Mouse (Mus musculus): ENCODE measurements around the gene Igf2. TPM values are rescaled to one million over a fixed set of nuclear protein-coding genes. Genes with fewer than 3 reads are reported as not detected.

Igf2 gene
- polyA plus RNA-seq, 1 experiment from 2014 or later: 483 TPM

GRCm38 (mm10) chr7:142666109-142666508 lies 507 bp downstream of the Igf2 start:
- TF ChIP-seq CTCF (IDR thresholded peaks at IDR 0.05; ENCODE audit: low read depth): no peak
- peaks cover 52% of the 10 kb centered on the region for H3K27me3 ChIP-seq (replicated peaks; ENCODE audit: control insufficient read depth, insufficient read depth, low read length)
- WGBS: 74% methylated on average over 4 of the region's 4 CpGs
- no peak for ATAC-seq
- H3K36me3 ChIP-seq (ENCODE audit: control insufficient read depth, insufficient read depth): no peaks in the 10 kb centered on the region; the same call in 1 of the 2 replicates
- no peak overlapping the region for H3K9ac ChIP-seq (ENCODE audit: low read depth, low read length)
- H3K4me1 ChIP-seq (replicated peaks; ENCODE audit: control insufficient read depth, insufficient read depth, low read length): no peaks in the 10 kb centered on the region
- no peak overlapping the region for H3K4me2 ChIP-seq (replicated peaks; ENCODE audit: low read depth)
- no peak overlapping the region for H3K27ac ChIP-seq (ENCODE audit: low read depth, low read length)
- peaks cover 11% of the 10 kb centered on the region for H3K9me3 ChIP-seq (ENCODE audit: control insufficient read depth)
- H3K4me3 ChIP-seq (ENCODE audit: low read depth, low read length): no peak overlapping the region

GRCm38 (mm10) chr7:142665364-142665763 lies 1.3 kb downstream of the Igf2 start:
- Histone ChIP-seq H3K27me3 (replicated peaks; ENCODE audit: control insufficient read depth, insufficient read depth, low read length) (peaks cover 60% of the 10 kb centered on the region), H3K27ac (ENCODE audit: low read depth, low read length) (peak overlapping the region; percentile 57; the same call in 1 of the 2 replicates), H3K9ac (ENCODE audit: low read depth, low read length) (no peak overlapping the region), H3K4me2 (replicated peaks; ENCODE audit: low read depth) (0 out of 2 replicates have a peak overlapping the region, but pooled peaks have one; percentile 69), H3K36me3 (ENCODE audit: control insufficient read depth, insufficient read depth) (no peaks in the 10 kb centered on the region; the same call in 1 of the 2 replicates), H3K9me3 (ENCODE audit: control insufficient read depth) (peaks cover 6% of the 10 kb centered on the region; the same call in 1 of the 2 replicates), H3K4me3 (ENCODE audit: low read depth, low read length) (no peak overlapping the region), H3K4me1 (replicated peaks; ENCODE audit: control insufficient read depth, insufficient read depth, low read length) (no peaks in the 10 kb centered on the region)
- TF ChIP-seq CTCF (IDR thresholded peaks at IDR 0.05; ENCODE audit: low read depth): no peak
- ATAC-seq: no peak
- 41% methylated on average over 5 of the region's 5 CpGs for WGBS

GRCm38 (mm10) chr7:142664465-142665029 lies 2.1 kb downstream of the Igf2 start:
- no peak for TF ChIP-seq CTCF (IDR thresholded peaks at IDR 0.05; ENCODE audit: low read depth)
- no peak overlapping the region; the same call in 1 of the 2 replicates for H3K9ac ChIP-seq (ENCODE audit: low read depth, low read length)
- no peak overlapping the region for H3K27ac ChIP-seq (ENCODE audit: low read depth, low read length)
- H3K36me3 ChIP-seq (ENCODE audit: control insufficient read depth, insufficient read depth): no peaks in the 10 kb centered on the region; the same call in 1 of the 2 replicates
- peak overlapping the region; percentile 40 for H3K4me3 ChIP-seq (ENCODE audit: low read depth, low read length)
- peaks cover 68% of the 10 kb centered on the region for H3K27me3 ChIP-seq (replicated peaks; ENCODE audit: control insufficient read depth, insufficient read depth, low read length)
- H3K9me3 ChIP-seq (ENCODE audit: control insufficient read depth): no peaks in the 10 kb centered on the region
- 0 out of 2 replicates have a peak, but pooled peaks cover 3% of the 10 kb centered on the region for H3K4me1 ChIP-seq (replicated peaks; ENCODE audit: control insufficient read depth, insufficient read depth, low read length)
- H3K4me2 ChIP-seq (replicated peaks; ENCODE audit: low read depth): peak overlapping the region; percentile 69
- 12% methylated on average over 9 of the region's 9 CpGs for WGBS
- no peak for ATAC-seq

GRCm38 (mm10) chr7:142663931-142664421 lies 2.6 kb downstream of the Igf2 start:
- Histone ChIP-seq H3K4me2 (replicated peaks; ENCODE audit: low read depth) (peak overlapping the region; percentile 69), H3K36me3 (ENCODE audit: control insufficient read depth, insufficient read depth) (no peaks in the 10 kb centered on the region; the same call in 1 of the 2 replicates), H3K27me3 (replicated peaks; ENCODE audit: control insufficient read depth, insufficient read depth, low read length) (peaks cover 72% of the 10 kb centered on the region), H3K9me3 (ENCODE audit: control insufficient read depth) (no peaks in the 10 kb centered on the region), H3K4me3 (ENCODE audit: low read depth, low read length) (peak overlapping the region; percentile 40), H3K9ac (ENCODE audit: low read depth, low read length) (peak overlapping the region; percentile 54), H3K27ac (ENCODE audit: low read depth, low read length) (peak overlapping the region; percentile 28), H3K4me1 (replicated peaks; ENCODE audit: control insufficient read depth, insufficient read depth, low read length) (0 out of 2 replicates have a peak, but pooled peaks cover 3% of the 10 kb centered on the region)
- 2% methylated on average over 53 of the region's 53 CpGs for WGBS
- ATAC-seq: no peak
- TF ChIP-seq CTCF (IDR thresholded peaks at IDR 0.05; ENCODE audit: low read depth): 0 out of 2 replicates have a peak, but pooled peaks have one; percentile 2

GRCm38 (mm10) chr7:142663151-142663550 lies 3.5 kb downstream of the Igf2 start:
- peaks cover 80% of the 10 kb centered on the region for H3K27me3 ChIP-seq (replicated peaks; ENCODE audit: control insufficient read depth, insufficient read depth, low read length)
- no peaks in the 10 kb centered on the region for H3K9me3 ChIP-seq (ENCODE audit: control insufficient read depth)
- H3K4me1 ChIP-seq (replicated peaks; ENCODE audit: control insufficient read depth, insufficient read depth, low read length): 0 out of 2 replicates have a peak, but pooled peaks cover 3% of the 10 kb centered on the region
- ATAC-seq: no peak
- 30% methylated on average over 5 of the region's 5 CpGs for WGBS
- H3K36me3 ChIP-seq (ENCODE audit: control insufficient read depth, insufficient read depth): no peaks in the 10 kb centered on the region; the same call in 1 of the 2 replicates
- no peak for TF ChIP-seq CTCF (IDR thresholded peaks at IDR 0.05; ENCODE audit: low read depth)
- H3K27ac ChIP-seq (ENCODE audit: low read depth, low read length): no peak overlapping the region
- H3K4me3 ChIP-seq (ENCODE audit: low read depth, low read length): peak overlapping the region; percentile 40
- H3K9ac ChIP-seq (ENCODE audit: low read depth, low read length): no peak overlapping the region
- H3K4me2 ChIP-seq (replicated peaks; ENCODE audit: low read depth): peak overlapping the region; percentile 69

GRCm38 (mm10) chr7:142661811-142662210 lies 4.8 kb downstream of the Igf2 start:
- Histone ChIP-seq H3K36me3 (ENCODE audit: control insufficient read depth, insufficient read depth) (no peaks in the 10 kb centered on the region), H3K9ac (ENCODE audit: low read depth, low read length) (no peak overlapping the region), H3K4me1 (replicated peaks; ENCODE audit: control insufficient read depth, insufficient read depth, low read length) (0 out of 2 replicates have a peak, but pooled peaks cover 3% of the 10 kb centered on the region), H3K9me3 (ENCODE audit: control insufficient read depth) (no peaks in the 10 kb centered on the region), H3K4me3 (ENCODE audit: low read depth, low read length) (peak overlapping the region; percentile 49), H3K27ac (ENCODE audit: low read depth, low read length) (no peak overlapping the region), H3K4me2 (replicated peaks; ENCODE audit: low read depth) (peak overlapping the region; percentile 83), H3K27me3 (replicated peaks; ENCODE audit: control insufficient read depth, insufficient read depth, low read length) (peaks cover 88% of the 10 kb centered on the region)
- ATAC-seq: no peak
- TF ChIP-seq CTCF (IDR thresholded peaks at IDR 0.05; ENCODE audit: low read depth): no peak
